In genomic region chr10:99081569-99081990, GRCm38 (mm10) we compare ENCODE assay signal across 18 mouse cellular contexts. TPM values are rescaled to one million over a fixed set of nuclear protein-coding genes. Genes with fewer than 3 reads are reported as not detected.
DNase-seq lines count a peak whose midpoint lies in the region; ATAC-seq and TF ChIP-seq lines count a peak whose summit lies in the region.
"Had no signal": no experiment of that assay in that cellular context is flagged by ENCODE, and none has a peak within 500 bp of the region (broad histone marks: within the 10 kb centered on the region; RNA-seq: fewer than 3 reads in every experiment).

No protein-coding gene starts in this region.

- H3K9me3 ChIP-seq in hindbrain, postnatal 0 days (ENCODE audit: low read length), result no peaks in the 10 kb centered on the region
- H3K9me3 ChIP-seq: embryonic facial prominence, embryonic 10.5 days; forebrain, embryonic 13.5 days; limb, embryonic 13.5 days had no signal

- no peak overlapping the region for H3K4me3 ChIP-seq in hindbrain, postnatal 0 days (ENCODE audit: low read length)
- H3K4me3 ChIP-seq: embryonic facial prominence, embryonic 10.5 days; forebrain, embryonic 13.5 days; limb, embryonic 13.5 days had no signal

- H3K4me1 ChIP-seq in hindbrain, postnatal 0 days (ENCODE audit: insufficient read depth, low read length), result no peaks in the 10 kb centered on the region
- H3K4me1 ChIP-seq: embryonic facial prominence, embryonic 10.5 days; forebrain, embryonic 13.5 days; limb, embryonic 13.5 days had no signal

- no peaks in the 10 kb centered on the region for H3K36me3 ChIP-seq in hindbrain, postnatal 0 days (ENCODE audit: insufficient read depth, low read length)
- H3K36me3 ChIP-seq: embryonic facial prominence, embryonic 10.5 days; limb, embryonic 13.5 days had no signal

- no peak overlapping the region for H3K9ac ChIP-seq in hindbrain, postnatal 0 days (replicated peaks; ENCODE audit: low read length)
- H3K9ac ChIP-seq: forebrain, embryonic 13.5 days; limb, embryonic 13.5 days; lung, embryonic 14.5 days had no signal

- no peak for TF ChIP-seq CTCF in hindbrain, postnatal 0 days (IDR thresholded peaks at IDR 0.05; ENCODE audit: low read depth)

- DNase-seq in right cerebral cortex, adult 18-20 months, result peak; percentile 88
- no peak for DNase-seq in right cerebral cortex, postnatal 4 days
- peak; percentile 90 for DNase-seq in NIH3T3 (ENCODE audit: low read depth)
- peak; percentile 63 to 71 for DNase-seq in left cerebral cortex, adult 9 months (ENCODE audit: low spot score in 2 of 2)
- DNase-seq in hindbrain, postnatal 0 days (ENCODE audit: low spot score), result no peak
- no peak for DNase-seq in thymus, postnatal 0 days (ENCODE audit: low spot score)
- no peak for DNase-seq in T-cell, adult 2 months (ENCODE audit: low spot score)
- DNase-seq: adrenal gland, postnatal 14 days; cerebellum, adult 11 months; gastrocnemius, postnatal 14 days; kidney, postnatal 4 days; lung, embryonic 14.5 days; thymus, postnatal 14 days had no signal

- WGBS in hindbrain, postnatal 0 days, result 93% methylated on average over 10 of the region's 10 CpGs

- no peak for ATAC-seq in hindbrain, postnatal 0 days
- ATAC-seq: forebrain, embryonic 13.5 days; intestine, embryonic 16.5 days had no signal

- no peak overlapping the region for H3K4me2 ChIP-seq in hindbrain, postnatal 0 days (ENCODE audit: low read depth, low read length)
- H3K4me2 ChIP-seq: forebrain, embryonic 13.5 days; limb, embryonic 13.5 days; lung, embryonic 14.5 days had no signal

- H3K27me3 ChIP-seq in hindbrain, postnatal 0 days (ENCODE audit: insufficient read depth, low read length), result no peaks in the 10 kb centered on the region
- H3K27me3 ChIP-seq: forebrain, embryonic 13.5 days had no signal

- no peak overlapping the region for H3K27ac ChIP-seq in hindbrain, postnatal 0 days
- H3K27ac ChIP-seq: embryonic facial prominence, embryonic 10.5 days; forebrain, embryonic 13.5 days; limb, embryonic 13.5 days had no signal

RNA-seq across cellular contexts. Expression of gene Poc1b, which starts 25.3 kb away (rescaled TPM):
- 10.1 and 13.8 TPM in 2 replicates for total RNA-seq in hindbrain, postnatal 0 days (2014; rRNA removed)
- 9.7 and 11.0 TPM in 2 replicates for polyA plus RNA-seq in hindbrain, postnatal 0 days (2015; fragmentation: Nextera tagmentation; extraction: Ambion mirVana)
- polyA plus RNA-seq in thymus, postnatal 0 days (2015; fragmentation: Nextera tagmentation; extraction: Ambion mirVana), result 8.4 and 11.9 TPM in 2 replicates

RNA-seq across cellular contexts. Expression of gene Galnt4, which starts 26.4 kb away (rescaled TPM):
- 5.1 and 5.2 TPM in 2 replicates for total RNA-seq in hindbrain, postnatal 0 days (2014; rRNA removed)
- polyA plus RNA-seq in hindbrain, postnatal 0 days (2015; fragmentation: Nextera tagmentation; extraction: Ambion mirVana), result 3.3 and 3.4 TPM in 2 replicates
- polyA plus RNA-seq in thymus, postnatal 0 days (2015; fragmentation: Nextera tagmentation; extraction: Ambion mirVana), result 7.0 and 7.9 TPM in 2 replicates

RNA-seq across cellular contexts. Expression of gene Phxr2, which starts 44.5 kb away (rescaled TPM):
- not detected in 2 replicates for total RNA-seq in hindbrain, postnatal 0 days (2014; rRNA removed)
- polyA plus RNA-seq in hindbrain, postnatal 0 days (2015; fragmentation: Nextera tagmentation; extraction: Ambion mirVana), result not detected in 2 replicates
- polyA plus RNA-seq in thymus, postnatal 0 days (2015; fragmentation: Nextera tagmentation; extraction: Ambion mirVana), result 0.43 and 0.50 TPM in 2 replicates
- total RNA-seq: adrenal gland, postnatal 14 days; gastrocnemius, postnatal 14 days had no signal
- polyA plus RNA-seq: forebrain, embryonic 13.5 days; heart, embryonic 16.5 days; intestine, embryonic 16.5 days; limb, embryonic 13.5 days; lung, embryonic 14.5 days had no signal

Comparison
In these comparisons a context has a peak if more than half of its experiments do, and no peak if none do; other contexts are left out.
1. DNase-seq: peak in right cerebral cortex, adult 18-20 months (single experiment), NIH3T3 (single experiment) and left cerebral cortex, adult 9 months (2 of 2); none in right cerebral cortex, postnatal 4 days (single experiment), hindbrain, postnatal 0 days (single experiment), thymus, postnatal 0 days (single experiment) and T-cell, adult 2 months (single experiment).